In the genomic region with DNA sequence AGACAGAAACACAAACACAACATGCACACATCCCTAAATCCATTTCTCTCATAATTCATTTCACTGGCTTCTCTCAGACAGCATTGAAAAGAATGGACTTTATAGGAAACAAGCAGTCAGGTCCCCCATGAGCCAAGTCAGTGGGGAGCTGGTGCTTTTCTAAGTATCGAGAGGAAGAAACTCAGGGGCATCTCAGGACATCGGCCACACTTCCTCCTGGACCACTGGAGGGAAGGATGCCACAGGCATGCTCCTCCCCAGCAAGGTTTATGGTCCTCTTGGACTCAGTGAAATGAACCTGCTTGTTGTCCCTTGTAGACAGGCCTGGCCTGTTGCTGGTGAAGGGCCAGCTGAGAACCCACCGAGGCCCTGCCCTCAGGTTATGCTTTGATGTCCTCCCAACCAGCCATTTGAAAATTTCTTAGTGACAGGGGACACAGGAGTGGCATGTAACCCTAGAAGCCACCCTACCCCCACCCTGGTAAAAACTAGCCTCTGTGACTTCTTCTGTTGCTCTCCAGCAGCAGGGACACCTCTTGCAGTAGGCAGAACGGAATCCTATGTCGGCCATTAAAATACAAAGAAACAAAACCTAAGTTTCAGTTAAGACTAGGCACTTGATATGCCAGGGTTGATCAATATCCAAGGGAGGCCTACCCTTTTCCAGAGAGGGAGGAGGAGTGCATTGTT, we compare ENCODE assay signal across 14 mouse cellular contexts. TPM values are rescaled to one million over a fixed set of nuclear protein-coding genes. Genes with fewer than 3 reads are reported as not detected.
DNase-seq lines count a peak whose midpoint lies in the region; ATAC-seq and TF ChIP-seq lines count a peak whose summit lies in the region.
"Had no signal": no experiment of that assay in that cellular context is flagged by ENCODE, and none has a peak within 500 bp of the region (broad histone marks: within the 10 kb centered on the region; RNA-seq: fewer than 3 reads in every experiment).

No protein-coding gene starts in this region.

- H3K36me3 ChIP-seq in heart, embryonic 13.5 days: no peaks in the 10 kb centered on the region
- no peaks in the 10 kb centered on the region for H3K36me3 ChIP-seq in lung, postnatal 0 days (ENCODE audit: insufficient read depth, low read length)
- no peaks in the 10 kb centered on the region for H3K36me3 ChIP-seq in embryonic facial prominence, embryonic 14.5 days (ENCODE audit: control insufficient read depth, insufficient read depth, low read length)
- H3K36me3 ChIP-seq: limb, embryonic 15.5 days; midbrain, embryonic 15.5 days had no signal

- H3K4me3 ChIP-seq in heart, embryonic 13.5 days: no peak overlapping the region
- no peak overlapping the region for H3K4me3 ChIP-seq in lung, postnatal 0 days (ENCODE audit: low read depth, low read length)
- H3K4me3 ChIP-seq in embryonic facial prominence, embryonic 14.5 days (ENCODE audit: low read depth, low read length): no peak overlapping the region
- H3K4me3 ChIP-seq: forebrain, embryonic 13.5 days; left cerebral cortex, adult 2 months; limb, embryonic 15.5 days; midbrain, embryonic 15.5 days had no signal

- intact Hi-C loops in heart, postnatal 14 days (cut with DNase I): loop anchor here (5.0 kb wide), 1 partner anchor 36 kb away; a partner anchor contains a TSS

- peak overlapping the region; percentile 89 for H3K27ac ChIP-seq in heart, embryonic 13.5 days (replicated peaks)
- peak overlapping the region; percentile 77; the same call in 1 of the 2 replicates for H3K27ac ChIP-seq in lung, postnatal 0 days (ENCODE audit: low read length)
- H3K27ac ChIP-seq in embryonic facial prominence, embryonic 14.5 days (replicated peaks; ENCODE audit: low read depth, low read length): peak overlapping the region; percentile 16; the same call in 1 of the 2 replicates
- H3K27ac ChIP-seq: forebrain, embryonic 13.5 days; hindbrain, postnatal 0 days; left cerebral cortex, adult 2 months; midbrain, embryonic 15.5 days had no signal

- no peak overlapping the region for H3K9ac ChIP-seq in heart, embryonic 13.5 days
- H3K9ac ChIP-seq in lung, postnatal 0 days (replicated peaks; ENCODE audit: low read depth): no peak overlapping the region
- H3K9ac ChIP-seq in embryonic facial prominence, embryonic 14.5 days (ENCODE audit: low read depth, low read length): no peak overlapping the region
- H3K9ac ChIP-seq: forebrain, embryonic 13.5 days; limb, embryonic 15.5 days; midbrain, embryonic 15.5 days had no signal

- no peak overlapping the region for H3K4me2 ChIP-seq in heart, embryonic 13.5 days
- no peak overlapping the region for H3K4me2 ChIP-seq in lung, postnatal 0 days (replicated peaks; ENCODE audit: low read depth, low read length)
- H3K4me2 ChIP-seq in embryonic facial prominence, embryonic 14.5 days (ENCODE audit: low read depth, low read length): no peak overlapping the region
- H3K4me2 ChIP-seq: forebrain, embryonic 13.5 days; midbrain, embryonic 15.5 days had no signal

- no peaks in the 10 kb centered on the region for H3K9me3 ChIP-seq in heart, embryonic 13.5 days
- H3K9me3 ChIP-seq in lung, postnatal 0 days (ENCODE audit: low read length): no peaks in the 10 kb centered on the region
- H3K9me3 ChIP-seq in embryonic facial prominence, embryonic 14.5 days (ENCODE audit: control insufficient read depth, low read length): no peaks in the 10 kb centered on the region
- H3K9me3 ChIP-seq: forebrain, embryonic 13.5 days; limb, embryonic 15.5 days; midbrain, embryonic 15.5 days had no signal

- ATAC-seq in heart, embryonic 13.5 days (ENCODE audit: extremely low read depth, insufficient number of reproducible peaks, low FRiP score, low TSS enrichment): no peak
- ATAC-seq in lung, postnatal 0 days: no peak
- no peak for ATAC-seq in embryonic facial prominence, embryonic 14.5 days (ENCODE audit: low read depth)
- ATAC-seq: forebrain, embryonic 13.5 days; midbrain, embryonic 15.5 days had no signal

- peak; percentile 0 for DNase-seq in adrenal gland, adult 8-10 months
- DNase-seq in adrenal gland, adult 2 months: no peak
- no peak for DNase-seq in heart, postnatal 14 days
- no peak for DNase-seq in lung, postnatal 0 days (ENCODE audit: low spot score)
- DNase-seq in lung, postnatal 25 days (ENCODE audit: low spot score): no peak
- DNase-seq in embryonic facial prominence, embryonic 14.5 days (ENCODE audit: low spot score): no peak
- no peak for DNase-seq in layer of hippocampus, postnatal 36 days

- no peaks in the 10 kb centered on the region for H3K27me3 ChIP-seq in heart, embryonic 13.5 days (replicated peaks)
- H3K27me3 ChIP-seq in lung, postnatal 0 days (replicated peaks; ENCODE audit: insufficient read depth, low read length): no peaks in the 10 kb centered on the region
- H3K27me3 ChIP-seq in embryonic facial prominence, embryonic 14.5 days (replicated peaks; ENCODE audit: control insufficient read depth, insufficient read depth, low read length): no peaks in the 10 kb centered on the region
- H3K27me3 ChIP-seq: forebrain, embryonic 13.5 days; limb, embryonic 15.5 days; midbrain, embryonic 15.5 days; Patski had no signal

- H3K4me1 ChIP-seq in heart, embryonic 13.5 days: peaks cover 69% of the 10 kb centered on the region
- H3K4me1 ChIP-seq in lung, postnatal 0 days (ENCODE audit: insufficient read depth, low read depth, low read length): peaks cover 37% of the 10 kb centered on the region
- H3K4me1 ChIP-seq in embryonic facial prominence, embryonic 14.5 days (ENCODE audit: control insufficient read depth, insufficient read depth, low read length): peaks cover 34% of the 10 kb centered on the region

- no peak for TF ChIP-seq EP300 in lung, postnatal 0 days (IDR thresholded peaks at IDR 0.05)

- 60% methylated on average over 5 of the region's 5 CpGs for WGBS in heart, embryonic 13.5 days
- 75% methylated on average over 5 of the region's 5 CpGs for WGBS in lung, postnatal 0 days
- WGBS in embryonic facial prominence, embryonic 14.5 days: 68% methylated on average over 5 of the region's 5 CpGs

- no peak for TF ChIP-seq CTCF in lung, postnatal 0 days (IDR thresholded peaks at IDR 0.05)

RNA-seq across cellular contexts. Expression of a gene that starts 37.9 kb away (rescaled TPM):
- 100 to 1,000 TPM in 1 of 4 experiments, 10 to 100 TPM in 2, 1 to 10 TPM in 1; 8.6 to 127 (median 15.7) TPM for total RNA-seq in adrenal gland, adult 8-10 months (2022)
- total RNA-seq in adrenal gland, adult 2 months (2021): 10 to 100 TPM; 60.5 to 77.1 TPM
- polyA plus RNA-seq in adrenal gland, adult 2 months (2012; rRNA removed): 23.4 and 48.1 TPM in 2 replicates
- polyA plus RNA-seq in heart, embryonic 13.5 days (2015; fragmentation: Nextera tagmentation; extraction: Ambion mirVana): 17.2 and 17.6 TPM in 2 replicates
- total RNA-seq in heart, postnatal 14 days (2021): 10 to 100 TPM; 41.4 to 72.2 TPM
- polyA plus RNA-seq in lung, postnatal 0 days (2015; fragmentation: Nextera tagmentation; extraction: Ambion mirVana): 29.5 and 35.9 TPM in 2 replicates
- 25.1 and 27.8 TPM in 2 replicates for polyA plus RNA-seq in embryonic facial prominence, embryonic 14.5 days (2014; fragmentation: Nextera tagmentation; extraction: Ambion mirVana)
- total RNA-seq in layer of hippocampus, postnatal 36 days (2021): 10 to 100 TPM; 16.9 to 18.0 TPM

Comparison
In these comparisons a context has a peak if more than half of its experiments do, and no peak if none do; other contexts are left out.
1. H3K27ac ChIP-seq: peak in every context shown above with its lines; median percentile 89 in heart, embryonic 13.5 days; 77 in lung, postnatal 0 days; 16 in embryonic facial prominence, embryonic 14.5 days.